Mouse (Mus musculus) cerebellum, adult 2 months (tissue): Measurements from ENCODE around the gene Cckbr.

ENCODE experiments used
- CTCF ChIP-seq: fragments of 200-500 bp; IDR thresholded peaks from 2 replicates; pipeline ENCODE4 v1.5.1; 2011; ENCODE audit warnings: low read depth, mild to moderate bottlenecking, control low read depth, low read length, moderate library complexity, borderline replicate concordance; ENCODE audit not compliant: insufficient read depth
- POLR2A ChIP-seq: fragments of 200-500 bp; IDR thresholded peaks from 2 replicates; pipeline ENCODE4 v1.6.1; 2011; ENCODE audit warnings: low read length, control low read depth, borderline replicate concordance; ENCODE audit not compliant: insufficient read depth

DNA sequence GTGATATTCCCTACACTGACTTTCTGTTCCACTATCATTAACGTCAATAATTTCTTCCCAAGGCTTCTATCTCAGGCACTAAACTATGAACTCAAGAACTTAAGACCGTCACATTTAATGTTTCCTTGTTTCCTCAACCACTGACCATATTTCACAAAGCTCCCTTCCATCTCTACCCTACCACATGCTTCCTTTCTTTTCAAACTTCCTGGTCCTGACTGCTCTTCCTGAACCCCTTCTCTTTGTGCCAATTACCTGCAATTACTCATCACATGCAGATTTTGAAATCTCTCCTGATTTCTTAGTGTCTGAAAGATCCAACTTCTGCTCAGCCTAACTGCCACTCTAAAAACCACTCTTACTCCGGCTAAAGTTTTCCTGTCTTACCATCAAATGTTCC, 45.2 kb upstream of the Cckbr start:
- TF ChIP-seq POLR2A: no peak
- TF ChIP-seq CTCF: no peak
